Mouse (Mus musculus) heart, adult 2 months (tissue): ENCODE data around the gene Phactr2.

Experiments
- CTCF ChIP-seq: fragments of 200-600 bp; IDR thresholded peaks from 2 replicates; pipeline ENCODE4 v1.8.1; 2022; ENCODE audit warnings: antibody characterized with exemption, mild to moderate bottlenecking, moderate library complexity
- EP300 ChIP-seq: fragments of 200-500 bp; IDR thresholded peaks from 2 replicates; pipeline ENCODE4 v1.6.1; 2011; ENCODE audit warnings: low read depth, low read length, control low read depth; ENCODE audit not compliant: insufficient read depth
- POLR2A ChIP-seq: fragments of 200-500 bp; IDR thresholded peaks from 2 replicates; pipeline ENCODE4 v1.6.1; 2011; ENCODE audit warnings: mild to moderate bottlenecking, low read depth, low read length, control low read depth; ENCODE audit not compliant: insufficient read depth

GRCm38 (mm10) chr10:13358679-13359078, 115.5 kb downstream of the Phactr2 start:
- TF ChIP-seq POLR2A (no peak), CTCF (no peak), EP300 (no peak)
